Mouse (Mus musculus) bone marrow, adult 2 months (tissue): Measurements from ENCODE around the gene Hist1h4a.
A peak's percentile ranks its signal among the peaks of the same experiment; 100 is the strongest.
"Not testable (repeated sequence)": the region's sequence is repeated elsewhere in the genome, so short reads cannot be mapped to it uniquely, and the experiment has no call there.

Experiments
- CTCF ChIP-seq: fragments of 200-500 bp; IDR thresholded peaks from 2 replicates; pipeline ENCODE4 v1.5.1; 2011; ENCODE audit warnings: low read length, control low read depth; ENCODE audit not compliant: control insufficient read depth, insufficient read depth
- POLR2A ChIP-seq: fragments of 200-500 bp; IDR thresholded peaks from 2 replicates; pipeline ENCODE4 v1.6.1; 2011; ENCODE audit warnings: low read depth, mild to moderate bottlenecking, control low read depth, low read length, borderline replicate concordance; ENCODE audit not compliant: control insufficient read depth

GRCm38 (mm10) chr13:23746201-23747080, 14.6 kb downstream of the Hist1h4a start, which contains the start of gene Hist1h2bb:
- not testable (repeated sequence) for TF ChIP-seq CTCF
- peak; percentile 93 for TF ChIP-seq POLR2A
